Mouse (Mus musculus) spleen, adult 2 months (tissue): ENCODE measurements at regions not wholly inside any gene's neighbourhood (a gene's known extent, or its start where the extent isn't known, plus 50 kb on each side); places are given as distances from the start of the nearest gene placed in this dataset.

Source experiments
- CTCF ChIP-seq: fragments of 200-500 bp; IDR thresholded peaks from 2 replicates; pipeline ENCODE4 v1.5.1; 2011; ENCODE audit warnings: mild to moderate bottlenecking, inconsistent platforms; ENCODE audit not compliant: insufficient read depth, insufficient read length, insufficient replicate concordance; ENCODE audit errors: extremely low read depth
- POLR2A ChIP-seq: fragments of 200-500 bp; IDR thresholded peaks from 2 replicates; pipeline ENCODE4 v1.6.1; 2011; ENCODE audit warnings: low read depth, low read length, inconsistent platforms

GRCm38 (mm10) chr6:97741427-97741826, 65.4 kb upstream of the Mitf start:
- TF ChIP-seq POLR2A (no peak), CTCF (no peak)
